Mouse (Mus musculus) bone marrow, adult 2 months (tissue): ENCODE results near the gene Orai3.

Experiments
- CTCF ChIP-seq: fragments of 200-500 bp; IDR thresholded peaks from 2 replicates; pipeline ENCODE4 v1.5.1; 2011; ENCODE audit warnings: low read length, control low read depth; ENCODE audit not compliant: control insufficient read depth, insufficient read depth
- POLR2A ChIP-seq: fragments of 200-500 bp; IDR thresholded peaks from 2 replicates; pipeline ENCODE4 v1.6.1; 2011; ENCODE audit warnings: low read depth, mild to moderate bottlenecking, control low read depth, low read length, borderline replicate concordance; ENCODE audit not compliant: control insufficient read depth

- TF ChIP-seq POLR2A (no peak), CTCF (no peak)
Observed at GRCm38 (mm10) chr7:127759716-127760115, 9.9 kb upstream of the Orai3 start.
